Mouse (Mus musculus) liver, adult 2 months (tissue): ENCODE measurements at regions not wholly inside any gene's neighbourhood (a gene's known extent, or its start where the extent isn't known, plus 50 kb on each side); places are given as distances from the start of the nearest gene placed in this dataset.

Source experiments
- DNase-seq: peaks from one replicate; pipeline ENCODE4 v3.0.0-alpha.2; 2011; ENCODE audit warnings: low read depth, low spot score; ENCODE audit errors: extremely low read depth
- H3K27ac ChIP-seq: fragments of 200-500 bp; replicated peaks from 2 replicates; pipeline ENCODE4 v1.5.1; 2012; ENCODE audit warnings: low read depth, mild to moderate bottlenecking, control low read depth, inconsistent platforms, low read length; ENCODE audit not compliant: insufficient read depth
- H3K27me3 ChIP-seq: fragments of 200-500 bp; 2 replicates; pipeline ENCODE4 v1.6.1; 2012; ENCODE audit warnings: mild to moderate bottlenecking, moderate library complexity, low read length, inconsistent platforms; ENCODE audit not compliant: control insufficient read depth, insufficient read depth
- H3K36me3 ChIP-seq: fragments of 200-500 bp; 2 replicates; pipeline ENCODE4 v1.6.1; 2012; ENCODE audit warnings: low read length, inconsistent platforms; ENCODE audit not compliant: control insufficient read depth, insufficient read depth
- H3K4me1 ChIP-seq: fragments of 200-500 bp; 2 replicates; pipeline ENCODE4 v1.6.1; 2011; ENCODE audit warnings: low read length; ENCODE audit not compliant: control insufficient read depth, insufficient read depth
- H3K4me3 ChIP-seq: fragments of 200-500 bp; 2 replicates; pipeline ENCODE4 v1.5.1; 2011; ENCODE audit warnings: low read depth, mild to moderate bottlenecking, control low read depth, low read length, moderate library complexity; ENCODE audit not compliant: insufficient read depth
- H3K79me2 ChIP-seq: fragments of 200-500 bp; 2 replicates; pipeline ENCODE4 v1.6.1; 2012; ENCODE audit warnings: inconsistent platforms, mild to moderate bottlenecking, low read length, moderate library complexity; ENCODE audit not compliant: control insufficient read depth, insufficient read depth
- H3K9ac ChIP-seq: fragments of 200-500 bp; 2 replicates; pipeline ENCODE4 v1.6.1; 2012; ENCODE audit warnings: low read depth, mild to moderate bottlenecking, control low read depth, inconsistent platforms, low read length
- CTCF ChIP-seq: fragments of 200-500 bp; IDR thresholded peaks from 2 replicates; pipeline ENCODE4 v1.5.1; 2011; ENCODE audit warnings: low read depth, low read length, control low read depth
- POLR2A ChIP-seq: fragments of 200-500 bp; IDR thresholded peaks from 2 replicates; pipeline ENCODE4 v1.6.1; 2011; ENCODE audit warnings: low read length, control low read depth; ENCODE audit not compliant: insufficient read depth; ENCODE audit errors: extremely low read depth
- WGBS: fragments of 180-500 bp; shearing (Covaris S2); methylation state at CpG from one replicate; pipeline ENCODE4 v1.1.7; 2018; 5-methylcytosine and 5-hydroxymethylcytosine counted together

GRCm38 (mm10) chr9:113019576-113019975 lies 688.5 kb downstream of the Pdcd6ip start:
- no peaks in the 10 kb centered on the region for H3K36me3 ChIP-seq

GRCm38 (mm10) chr9:113008106-113008505 lies 700.0 kb downstream of the Pdcd6ip start:
- DNase-seq = no peak
- no peak overlapping the region for H3K4me3 ChIP-seq
- no peak overlapping the region for H3K27ac ChIP-seq
- no peak overlapping the region for H3K9ac ChIP-seq
- no peaks in the 10 kb centered on the region for H3K4me1 ChIP-seq
- no peaks in the 10 kb centered on the region for H3K79me2 ChIP-seq
- WGBS = 70% methylated on average over 4 of the region's 4 CpGs
- H3K27me3 ChIP-seq = no peaks in the 10 kb centered on the region
- TF ChIP-seq POLR2A = no peak
- TF ChIP-seq CTCF = no peak
- no peaks in the 10 kb centered on the region for H3K36me3 ChIP-seq

More at GRCm38 (mm10) chr9:113019576-113019975, 688.5 kb downstream of the Pdcd6ip start:
- no peak for TF ChIP-seq POLR2A
- TF ChIP-seq CTCF = no peak
- Histone ChIP-seq H3K79me2 (no peaks in the 10 kb centered on the region), H3K27me3 (no peaks in the 10 kb centered on the region), H3K27ac (no peak overlapping the region), H3K4me3 (no peak overlapping the region), H3K4me1 (no peaks in the 10 kb centered on the region), H3K9ac (no peak overlapping the region)
- WGBS = 71% methylated on average over 6 of the region's 6 CpGs
- DNase-seq = no peak

- H3K27me3 ChIP-seq = no peaks in the 10 kb centered on the region
- H3K4me1 ChIP-seq = no peaks in the 10 kb centered on the region
- TF ChIP-seq CTCF (no peak), POLR2A (no peak)
- H3K27ac ChIP-seq = no peak overlapping the region
- H3K4me3 ChIP-seq = no peak overlapping the region
- no peak overlapping the region for H3K9ac ChIP-seq
- 82% methylated on average over 1 of the region's 1 CpGs for WGBS
- no peak for DNase-seq
- no peaks in the 10 kb centered on the region for H3K79me2 ChIP-seq
- no peaks in the 10 kb centered on the region for H3K36me3 ChIP-seq
Observed at GRCm38 (mm10) chr9:112996204-112996603, 711.9 kb downstream of the Pdcd6ip start.

- Histone ChIP-seq H3K36me3 (no peaks in the 10 kb centered on the region), H3K27ac (no peak overlapping the region), H3K27me3 (no peaks in the 10 kb centered on the region), H3K9ac (no peak overlapping the region), H3K4me1 (no peaks in the 10 kb centered on the region), H3K79me2 (no peaks in the 10 kb centered on the region), H3K4me3 (no peak overlapping the region)
- no peak for DNase-seq
- 80% methylated on average over 4 of the region's 4 CpGs for WGBS
- TF ChIP-seq CTCF = no peak
Observed at GRCm38 (mm10) chr9:112994774-112995173, 713.3 kb downstream of the Pdcd6ip start.

- no peaks in the 10 kb centered on the region for H3K79me2 ChIP-seq
- WGBS = 75% methylated on average over 2 of the region's 2 CpGs
Observed at GRCm38 (mm10) chr9:112993627-112994026, 714.4 kb downstream of the Pdcd6ip start.

GRCm38 (mm10) chr9:112992937-112993336 lies 715.1 kb downstream of the Pdcd6ip start:
- no peak overlapping the region for H3K27ac ChIP-seq
- no peak for TF ChIP-seq POLR2A
- no peak for TF ChIP-seq CTCF
- no peaks in the 10 kb centered on the region for H3K27me3 ChIP-seq
- H3K4me3 ChIP-seq = no peak overlapping the region
- no peaks in the 10 kb centered on the region for H3K4me1 ChIP-seq
- no peaks in the 10 kb centered on the region for H3K36me3 ChIP-seq
- H3K79me2 ChIP-seq = no peaks in the 10 kb centered on the region
- H3K9ac ChIP-seq = no peak overlapping the region
- no peak for DNase-seq
- 57% methylated on average over 3 of the region's 3 CpGs for WGBS

More at GRCm38 (mm10) chr9:112993627-112994026, 714.4 kb downstream of the Pdcd6ip start:
- TF ChIP-seq CTCF = no peak
- TF ChIP-seq POLR2A = no peak
- Histone ChIP-seq H3K4me1 (no peaks in the 10 kb centered on the region), H3K36me3 (no peaks in the 10 kb centered on the region), H3K27me3 (no peaks in the 10 kb centered on the region), H3K4me3 (no peak overlapping the region), H3K9ac (no peak overlapping the region), H3K27ac (no peak overlapping the region)
- no peak for DNase-seq
